Mouse (Mus musculus): Measurements from ENCODE around the gene Armc9.

The Armc9 gene

GRCm38 (mm10) chr1:86225195-86225594, 70.6 kb downstream of the Armc9 start:
- DNase-seq (ENCODE audit: low spot score): no peak

- DNase-seq (ENCODE audit: low spot score): no peak
Observed at GRCm38 (mm10) chr1:86228653-86229052, 74.1 kb downstream of the Armc9 start.

- no peak for DNase-seq (ENCODE audit: low spot score)
Observed at GRCm38 (mm10) chr1:86229184-86229829, 74.7 kb downstream of the Armc9 start.

- no peak for DNase-seq (ENCODE audit: low spot score)
Observed at GRCm38 (mm10) chr1:86232631-86233030, 78.1 kb downstream of the Armc9 start.

- no peak for DNase-seq (ENCODE audit: low spot score)
Observed at GRCm38 (mm10) chr1:86233808-86234207, 79.2 kb downstream of the Armc9 start.

GRCm38 (mm10) chr1:86235118-86235517, 80.5 kb downstream of the Armc9 start:
- no peak for DNase-seq (ENCODE audit: low spot score)

- DNase-seq (ENCODE audit: low spot score): peak; percentile 64
Observed at GRCm38 (mm10) chr1:86236442-86236841, 81.9 kb downstream of the Armc9 start.

GRCm38 (mm10) chr1:86239010-86239409, 84.4 kb downstream of the Armc9 start:
- no peak for DNase-seq (ENCODE audit: low spot score)

- DNase-seq (ENCODE audit: low spot score): no peak
Observed at GRCm38 (mm10) chr1:86239871-86240270, 85.3 kb downstream of the Armc9 start.

- no peak for DNase-seq (ENCODE audit: low spot score)
Observed at GRCm38 (mm10) chr1:86240959-86241358, 86.4 kb downstream of the Armc9 start.

- no peak for DNase-seq (ENCODE audit: low spot score)
Observed at GRCm38 (mm10) chr1:86243490-86243889, 88.9 kb downstream of the Armc9 start.

GRCm38 (mm10) chr1:86245301-86246085, 90.9 kb downstream of the Armc9 start:
- no peak for DNase-seq (ENCODE audit: low spot score)

- DNase-seq (ENCODE audit: low spot score): no peak
Observed at GRCm38 (mm10) chr1:86253410-86253809, 98.8 kb downstream of the Armc9 start.

- no peak for DNase-seq (ENCODE audit: low spot score)
Observed at GRCm38 (mm10) chr1:86256311-86256710, 101.7 kb downstream of the Armc9 start.

- DNase-seq (ENCODE audit: low spot score): no peak
Observed at GRCm38 (mm10) chr1:86257228-86257627, 102.6 kb downstream of the Armc9 start.

- DNase-seq (ENCODE audit: low spot score): no peak
Observed at GRCm38 (mm10) chr1:86258171-86258824, 103.7 kb downstream of the Armc9 start.

GRCm38 (mm10) chr1:86263564-86264339, 109.2 kb downstream of the Armc9 start:
- DNase-seq (ENCODE audit: low spot score): no peak

- DNase-seq (ENCODE audit: low spot score): no peak
Observed at GRCm38 (mm10) chr1:86265060-86265459, 110.5 kb downstream of the Armc9 start.

- no peak for DNase-seq (ENCODE audit: low spot score)
Observed at GRCm38 (mm10) chr1:86268492-86269189, 114.1 kb downstream of the Armc9 start.

- DNase-seq (ENCODE audit: low spot score): no peak
Observed at GRCm38 (mm10) chr1:86269190-86269508, 114.6 kb downstream of the Armc9 start.

- no peak for DNase-seq (ENCODE audit: low spot score)
Observed at GRCm38 (mm10) chr1:86271707-86272106, 117.1 kb downstream of the Armc9 start.

GRCm38 (mm10) chr1:86277055-86277454, 122.5 kb downstream of the Armc9 start:
- peak; percentile 19 for DNase-seq (ENCODE audit: low spot score)
